13 mouse cellular contexts compared by ENCODE assay signal in genomic region chr17:72948119-72948518, GRCm38 (mm10). TPM values are rescaled to one million over a fixed set of nuclear protein-coding genes. Genes with fewer than 3 reads are reported as not detected.
DNase-seq lines count a peak whose midpoint lies in the region; ATAC-seq lines count a peak whose summit lies in the region.
"Had no signal": no experiment of that assay in that cellular context is flagged by ENCODE, and none has a peak within 500 bp of the region (broad histone marks: within the 10 kb centered on the region; RNA-seq: fewer than 3 reads in every experiment).

No protein-coding gene starts in this region.

- no peaks in the 10 kb centered on the region for H3K27me3 ChIP-seq in intestine, embryonic 16.5 days (replicated peaks; ENCODE audit: control insufficient read depth, insufficient read depth, low read length)
- H3K27me3 ChIP-seq in intestine, embryonic 15.5 days (replicated peaks) = no peaks in the 10 kb centered on the region
- H3K27me3 ChIP-seq in midbrain, embryonic 10.5 days (ENCODE audit: low read depth, poor library complexity, severe bottlenecking) = no peaks in the 10 kb centered on the region
- H3K27me3 ChIP-seq: midbrain, embryonic 12.5 days had no signal

- peak; percentile 78 for DNase-seq in naive thymus-derived CD4-positive, alpha-beta T cell, adult 2 months (ENCODE audit: low read depth)
- no peak for DNase-seq in gastrocnemius, postnatal 10 days
- no peak for DNase-seq in gastrocnemius, postnatal 25 days
- DNase-seq in midbrain, embryonic 10.5 days (ENCODE audit: low spot score) = no peak
- DNase-seq: gastrocnemius, postnatal 36 days; kidney, postnatal 10 days; right cerebral cortex, postnatal 4 days had no signal

- H3K27ac ChIP-seq in intestine, embryonic 16.5 days (ENCODE audit: low read length) = 0 out of 2 replicates have a peak overlapping the region, but pooled peaks have one; percentile 22
- no peak overlapping the region for H3K27ac ChIP-seq in intestine, embryonic 15.5 days
- no peak overlapping the region for H3K27ac ChIP-seq in midbrain, embryonic 10.5 days (replicated peaks)
- H3K27ac ChIP-seq: midbrain, embryonic 12.5 days had no signal

- H3K4me3 ChIP-seq in intestine, embryonic 16.5 days (ENCODE audit: low read length) = no peak overlapping the region
- no peak overlapping the region for H3K4me3 ChIP-seq in intestine, embryonic 15.5 days (replicated peaks)
- no peak overlapping the region for H3K4me3 ChIP-seq in midbrain, embryonic 10.5 days
- H3K4me3 ChIP-seq: midbrain, embryonic 12.5 days had no signal

- no peaks in the 10 kb centered on the region for H3K36me3 ChIP-seq in intestine, embryonic 16.5 days (ENCODE audit: control insufficient read depth, insufficient read depth, low read length)
- H3K36me3 ChIP-seq in intestine, embryonic 15.5 days = no peaks in the 10 kb centered on the region
- no peaks in the 10 kb centered on the region; the same call in 1 of the 2 replicates for H3K36me3 ChIP-seq in midbrain, embryonic 10.5 days
- H3K36me3 ChIP-seq: midbrain, embryonic 12.5 days had no signal

- 0 out of 2 replicates have a peak, but pooled peaks have one; percentile 36 for ATAC-seq in intestine, embryonic 16.5 days
- ATAC-seq in intestine, embryonic 15.5 days = no peak
- peak; percentile 52 for ATAC-seq in CD4-positive, CD25-positive, alpha-beta regulatory T cell, adult 4 months
- peak; percentile 81 to 86 for ATAC-seq in hematopoietic stem cell, adult 5-6 weeks (replicated peaks in 1 of 2; ENCODE audit: insufficient read depth in 1 of 2, low FRiP score in 2 of 2, low TSS enrichment in 1 of 2, low read depth in 1 of 2, poor library complexity in 2 of 2, severe bottlenecking in 2 of 2)

- H3K4me1 ChIP-seq in intestine, embryonic 16.5 days (ENCODE audit: control insufficient read depth, insufficient read depth, low read length) = peaks cover 7% of the 10 kb centered on the region
- peaks cover 2% of the 10 kb centered on the region; the same call in 1 of the 2 replicates for H3K4me1 ChIP-seq in intestine, embryonic 15.5 days (replicated peaks)
- H3K4me1 ChIP-seq in midbrain, embryonic 10.5 days = no peaks in the 10 kb centered on the region

- no peaks in the 10 kb centered on the region for H3K9me3 ChIP-seq in intestine, embryonic 16.5 days (ENCODE audit: control insufficient read depth, low read length)
- H3K9me3 ChIP-seq in intestine, embryonic 15.5 days = no peaks in the 10 kb centered on the region
- H3K9me3 ChIP-seq in midbrain, embryonic 10.5 days (replicated peaks) = no peaks in the 10 kb centered on the region; the same call in 1 of the 2 replicates
- H3K9me3 ChIP-seq: midbrain, embryonic 12.5 days had no signal

- 68% methylated on average over 9 of the region's 9 CpGs for WGBS in intestine, embryonic 16.5 days
- WGBS in intestine, embryonic 15.5 days = 69% methylated on average over 9 of the region's 9 CpGs
- WGBS in midbrain, embryonic 10.5 days = 90% methylated on average over 9 of the region's 9 CpGs

- no peak overlapping the region for H3K9ac ChIP-seq in intestine, embryonic 16.5 days (ENCODE audit: low read depth, low read length)
- H3K9ac ChIP-seq in intestine, embryonic 15.5 days = no peak overlapping the region
- H3K9ac ChIP-seq: midbrain, embryonic 12.5 days had no signal

- no peak overlapping the region for H3K4me2 ChIP-seq in intestine, embryonic 16.5 days (ENCODE audit: low read depth, low read length)
- H3K4me2 ChIP-seq in intestine, embryonic 15.5 days (replicated peaks) = no peak overlapping the region
- H3K4me2 ChIP-seq: midbrain, embryonic 12.5 days had no signal

RNA-seq across cellular contexts. Expression of gene Lbh, which starts 30.0 kb away (rescaled TPM):
- 5.5 and 7.6 TPM in 2 replicates for polyA plus RNA-seq in intestine, embryonic 16.5 days (2015; fragmentation: Nextera tagmentation; extraction: Ambion mirVana)
- polyA plus RNA-seq in intestine, embryonic 15.5 days (2015; fragmentation: Nextera tagmentation; extraction: Ambion mirVana) = 5.2 and 6.1 TPM in 2 replicates
- polyA plus RNA-seq in CD4-positive, CD25-positive, alpha-beta regulatory T cell, adult 4 months (2017; shearing (Covaris generic)) = 10 to 100 TPM; 22.7 to 38.5 TPM
- 23.1 and 24.5 TPM in 2 replicates for total RNA-seq in hematopoietic stem cell, adult 5-6 weeks (2017)
- 10 to 100 TPM; 21.5 to 26.9 TPM for total RNA-seq in gastrocnemius, postnatal 10 days (2021)
- 10 to 100 TPM in 1 of 2 experiments, 1 to 10 TPM in 1; 7.7 to 10.5 TPM for total RNA-seq in gastrocnemius, postnatal 25 days (2021)
- polyA plus RNA-seq in midbrain, embryonic 10.5 days (2016; fragmentation: Nextera tagmentation; extraction: Ambion mirVana) = 2.0 and 3.0 TPM in 2 replicates
- total RNA-seq: MEL had no signal
